Mouse (Mus musculus) fibroblast of lung, adult 2 months (primary cell): ENCODE measurements around the gene Tnfrsf13b.

Experiments used
- DNase-seq: peaks from one replicate; pipeline ENCODE4 v3.0.0-alpha.2; 2011; ENCODE audit warnings: low read depth

Tnfrsf13b gene

GRCm38 (mm10) chr11:61126606-61127355 is at the start of gene Tnfrsf13b:
Tnfrsf13b (plus strand) TSS chr11:61126755.
- no peak for DNase-seq

GRCm38 (mm10) chr11:61081624-61082023 is 44.9 kb upstream of the Tnfrsf13b start:
- no peak for DNase-seq

DNA sequence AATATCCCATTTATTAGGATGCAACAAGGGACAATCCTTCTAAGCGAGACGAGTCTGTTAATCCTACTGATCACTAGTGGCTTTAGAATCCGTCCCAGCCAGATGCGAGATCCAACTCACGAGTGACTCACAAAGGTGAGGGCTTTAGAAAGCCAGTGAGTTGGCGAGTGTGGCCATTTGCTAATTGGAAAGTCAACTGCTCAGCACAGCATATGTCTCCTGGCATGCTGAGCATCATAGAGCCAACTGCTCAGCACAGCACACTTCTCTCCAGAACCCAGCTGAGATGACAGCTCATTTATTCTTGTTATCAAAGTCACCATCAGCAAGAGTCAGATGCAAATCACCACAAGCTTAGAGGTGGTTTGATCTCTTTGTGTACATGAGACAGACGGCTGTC is 36.4 kb upstream of the Tnfrsf13b start:
- DNase-seq: no peak

GRCm38 (mm10) chr11:61091192-61091591 is 35.4 kb upstream of the Tnfrsf13b start:
- no peak for DNase-seq

DNA sequence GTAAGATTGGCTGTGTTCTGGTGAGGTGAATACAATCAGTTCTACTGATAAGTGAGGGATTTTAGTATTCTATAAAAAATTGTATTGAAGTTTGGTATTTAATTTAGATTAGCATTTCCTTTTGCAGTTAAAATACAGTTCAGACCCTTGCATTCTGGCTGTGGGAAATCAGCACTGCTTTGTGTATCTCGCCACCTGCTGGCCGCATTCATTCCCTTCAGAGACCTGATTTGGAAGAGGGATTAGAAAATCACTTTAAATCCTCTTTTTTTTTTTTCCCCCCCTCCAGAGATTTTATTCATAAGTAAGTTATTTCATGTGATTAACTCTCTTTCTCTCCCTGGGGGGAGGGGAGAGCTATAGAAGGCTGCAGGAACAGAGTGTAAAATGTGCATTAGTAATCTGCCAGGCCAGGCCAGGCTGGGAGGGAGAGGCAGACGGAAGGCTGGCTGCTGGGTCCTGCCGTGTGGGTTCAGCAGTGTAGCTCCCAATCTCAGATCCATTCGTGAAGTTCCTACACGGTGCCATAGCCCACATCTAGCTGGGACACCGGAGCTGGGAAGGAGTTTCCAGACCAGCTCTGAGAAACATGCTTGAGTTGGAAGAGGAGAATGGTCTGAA is 34.8 kb upstream of the Tnfrsf13b start:
- DNase-seq: peak; percentile 40

GRCm38 (mm10) chr11:61098046-61098445 is 28.5 kb upstream of the Tnfrsf13b start:
- no peak for DNase-seq

- DNase-seq: no peak
These were observed 23.9 kb upstream of the Tnfrsf13b start for GRCm38 (mm10) chr11:61102397-61103339.

DNA sequence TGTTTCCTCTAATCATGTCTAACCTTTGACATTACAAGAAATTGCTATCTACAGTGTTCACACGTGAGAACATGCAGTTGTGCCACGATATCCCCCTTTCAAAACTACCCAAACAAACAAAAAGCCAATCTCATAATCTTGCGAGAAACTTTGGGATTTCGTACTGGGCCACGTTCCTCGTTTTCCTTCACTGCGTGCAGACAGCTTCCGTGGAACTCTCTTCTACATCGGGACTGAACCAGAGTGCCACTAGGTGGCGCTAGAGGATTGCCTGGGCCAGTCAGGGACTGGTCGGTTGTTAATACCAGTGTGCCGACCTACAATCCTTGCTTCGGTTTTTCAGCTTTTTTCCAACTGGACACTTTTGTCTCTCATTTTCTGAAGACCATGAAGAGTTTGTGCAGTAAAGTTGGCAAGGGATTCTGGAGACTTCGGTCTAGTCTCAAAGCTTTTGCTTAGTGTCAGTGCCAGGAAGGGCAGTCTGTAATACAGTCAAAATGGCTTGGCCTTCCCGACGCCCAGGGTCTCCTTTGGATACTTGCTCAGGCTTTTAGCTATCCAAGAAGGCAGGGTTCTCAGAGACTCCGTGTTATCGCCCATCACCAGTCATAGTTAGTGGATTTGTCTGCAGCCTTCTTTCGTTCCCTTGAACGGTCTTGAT is 22.2 kb upstream of the Tnfrsf13b start:
- DNase-seq: peak; percentile 67

DNA sequence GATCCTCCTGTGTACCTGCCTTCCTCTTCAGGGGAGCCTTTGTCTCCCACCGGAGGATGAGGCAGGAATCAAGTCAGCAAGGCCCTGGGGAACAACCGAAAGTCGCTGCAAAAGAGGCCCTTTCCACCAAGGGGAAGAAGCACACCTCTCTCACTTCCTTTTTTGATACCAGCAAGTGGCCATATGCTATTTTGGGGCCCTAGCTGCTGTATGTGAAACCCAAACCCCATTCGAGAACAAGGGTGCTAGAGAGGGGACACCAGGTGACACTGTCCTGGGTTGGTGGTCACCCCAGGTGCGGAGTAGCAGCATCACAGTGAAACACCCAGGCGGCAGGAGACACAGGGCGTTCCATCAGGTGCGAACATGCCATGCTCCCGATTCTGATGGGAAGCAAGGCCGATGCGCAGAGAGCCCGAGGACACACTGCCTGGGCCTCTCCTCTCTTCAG is 17.6 kb upstream of the Tnfrsf13b start:
- DNase-seq: no peak

DNA sequence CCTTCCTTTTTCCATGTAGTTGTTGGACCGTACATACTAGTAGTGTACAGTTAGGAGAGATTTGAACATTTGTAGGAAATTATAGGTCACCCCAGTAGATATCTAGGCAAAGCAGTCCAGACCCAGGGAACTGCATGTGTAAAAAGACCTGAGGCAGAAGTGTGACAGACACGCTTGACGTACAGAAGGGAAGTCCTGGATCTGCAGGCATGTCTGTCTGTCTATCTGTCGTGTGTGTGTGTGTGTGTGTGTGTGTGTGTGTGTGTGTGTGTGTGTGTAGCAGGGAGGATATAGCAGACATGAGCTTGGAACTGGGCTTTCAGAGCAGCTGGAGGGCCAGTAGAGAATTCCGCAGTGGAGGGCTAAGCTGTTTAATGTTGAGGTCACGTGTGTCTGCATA is 16.8 kb upstream of the Tnfrsf13b start:
- no peak for DNase-seq

- DNase-seq: no peak
These were observed 16.4 kb upstream of the Tnfrsf13b start for GRCm38 (mm10) chr11:61110113-61110512.

- no peak for DNase-seq
These were observed 15.6 kb upstream of the Tnfrsf13b start for GRCm38 (mm10) chr11:61110928-61111327.

DNA sequence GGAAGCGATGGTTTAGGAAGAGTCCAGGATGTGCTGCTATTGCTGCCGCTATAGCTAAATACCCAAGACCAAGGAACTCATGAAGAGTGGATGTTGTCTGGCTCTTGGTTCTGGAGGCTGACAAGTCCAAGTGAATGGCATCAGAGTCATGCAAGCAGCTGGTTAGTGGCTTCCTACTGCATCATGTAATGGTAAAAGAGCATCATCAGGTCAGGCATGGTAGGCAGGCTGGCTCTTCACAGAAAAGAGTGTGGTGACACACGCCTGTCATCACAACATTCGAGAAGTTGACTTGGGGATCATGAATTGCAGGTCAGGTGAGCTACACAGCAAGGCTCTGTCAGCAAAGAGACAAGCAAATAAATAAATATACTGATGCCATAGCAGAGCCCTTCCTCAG is 15.1 kb upstream of the Tnfrsf13b start:
- no peak for DNase-seq

DNA sequence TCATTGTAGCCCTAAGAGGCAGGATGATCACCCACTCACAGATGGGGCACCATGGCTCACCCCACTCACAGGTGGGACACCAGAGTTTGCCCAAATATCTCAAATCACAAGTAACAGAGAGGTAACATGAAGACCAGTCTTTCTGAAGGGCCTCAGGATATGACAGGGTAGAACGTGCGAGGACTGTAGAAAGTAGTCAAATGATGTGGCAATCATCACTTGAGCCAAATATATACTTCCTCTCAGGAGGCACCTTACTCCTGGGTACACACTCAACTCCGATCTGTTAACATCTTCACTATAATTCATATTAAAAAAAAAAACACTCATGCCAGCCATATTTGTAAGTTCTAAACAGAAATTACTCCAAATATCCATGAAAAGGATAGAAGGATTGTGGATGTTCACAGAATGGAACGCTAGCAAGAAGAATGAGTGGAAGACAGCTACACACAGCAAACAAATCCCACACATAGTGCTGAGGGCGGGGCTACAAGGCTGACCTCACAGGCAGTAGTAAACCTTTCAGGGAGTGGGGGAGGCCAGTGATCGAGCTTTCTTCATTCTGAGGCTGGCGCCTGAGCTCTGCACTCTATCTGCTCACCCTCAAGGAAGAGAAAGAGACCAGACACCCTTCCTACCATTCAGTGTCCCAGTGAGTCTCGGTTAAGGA is 14.1 kb upstream of the Tnfrsf13b start:
- no peak for DNase-seq

GRCm38 (mm10) chr11:61116226-61116625 is 10.3 kb upstream of the Tnfrsf13b start:
- no peak for DNase-seq

GRCm38 (mm10) chr11:61119996-61120583 is 6.5 kb upstream of the Tnfrsf13b start:
- DNase-seq: peak; percentile 48

- no peak for DNase-seq
These were observed 4.2 kb upstream of the Tnfrsf13b start for GRCm38 (mm10) chr11:61122283-61122768.

DNA sequence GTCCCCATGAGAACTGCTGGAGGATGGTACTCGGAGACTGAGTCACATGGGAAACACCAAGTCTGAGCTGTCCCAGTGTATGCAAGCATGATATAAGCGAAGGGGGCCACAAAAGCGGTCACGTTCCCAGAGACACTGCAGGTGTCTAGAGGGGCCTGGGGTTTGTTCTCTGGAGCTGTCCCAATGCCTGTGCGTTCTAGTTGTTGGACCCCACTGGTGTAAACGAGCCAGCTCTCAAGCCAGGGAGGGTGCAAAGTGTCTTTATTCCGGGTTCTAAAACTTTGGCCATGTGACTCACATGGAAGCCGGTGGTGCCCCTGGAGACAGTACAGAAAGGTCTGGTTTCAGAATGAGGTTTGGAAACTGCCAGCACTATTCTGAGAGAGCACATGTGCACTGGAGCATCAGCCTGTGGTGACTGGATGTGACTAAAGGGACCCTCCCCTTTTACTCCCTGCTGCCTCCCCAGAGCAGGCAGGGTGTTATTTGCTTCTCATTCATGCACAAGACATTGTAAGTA is 3.7 kb upstream of the Tnfrsf13b start:
- DNase-seq: no peak

- DNase-seq: no peak
These were observed 2.7 kb upstream of the Tnfrsf13b start for GRCm38 (mm10) chr11:61123886-61124285.

DNA sequence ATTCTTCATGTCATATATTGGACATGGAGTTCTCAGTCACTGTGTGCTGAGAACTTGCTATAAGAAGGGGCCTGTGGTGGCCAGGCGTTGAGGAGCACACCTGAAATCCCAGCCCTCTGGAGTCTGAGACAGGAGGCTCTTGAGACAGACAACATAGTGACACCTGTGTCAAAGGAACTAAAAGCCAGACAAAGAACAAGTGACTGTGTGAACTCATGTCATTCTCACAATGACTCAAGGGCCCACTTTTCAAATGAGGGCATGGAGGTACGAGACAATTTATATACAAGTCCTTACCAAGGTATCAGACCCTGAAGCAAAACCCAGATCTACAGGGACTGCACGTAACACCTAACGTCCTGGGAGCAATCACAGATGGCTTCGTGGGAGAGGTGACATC is 585 bp upstream of the Tnfrsf13b start:
- no peak for DNase-seq
